Mouse (Mus musculus) neural tube, embryonic 15.5 days (tissue): ENCODE measurements around the gene Met. TPM values are rescaled to one million over a fixed set of nuclear protein-coding genes. Genes with fewer than 3 reads are reported as not detected.

Experiments used
- ATAC-seq: fragments of 200-750 bp; cut with Nextera tagmentation; 2 replicates; pipeline ENCODE4 v1.8.0; 2017; ENCODE audit warnings: mild to moderate bottlenecking, moderate TSS enrichment, moderate library complexity; ENCODE audit not compliant: low FRiP score
- H3K27ac ChIP-seq: fragments of 300-500 bp; sonication (generic); replicated peaks from 2 replicates; pipeline ENCODE4 v1.5.1; 2015; ENCODE audit warnings: mild to moderate bottlenecking, inconsistent platforms
- H3K27me3 ChIP-seq: fragments of 300-500 bp; sonication (generic); replicated peaks from 2 replicates; pipeline ENCODE4 v1.6.1; 2015; ENCODE audit warnings: inconsistent platforms
- H3K36me3 ChIP-seq: fragments of 300-500 bp; sonication (generic); 2 replicates; pipeline ENCODE4 v1.6.1; 2015; ENCODE audit warnings: inconsistent platforms
- H3K4me1 ChIP-seq: fragments of 300-500 bp; sonication (generic); 2 replicates; pipeline ENCODE4 v1.6.1; 2015; ENCODE audit warnings: inconsistent platforms
- H3K4me2 ChIP-seq: fragments of 300-500 bp; sonication (generic); 2 replicates; pipeline ENCODE4 v1.6.1; 2015; ENCODE audit warnings: inconsistent platforms, mild to moderate bottlenecking, moderate library complexity
- H3K4me3 ChIP-seq: fragments of 300-500 bp; sonication (generic); replicated peaks from 2 replicates; pipeline ENCODE4 v1.5.1; 2015; ENCODE audit warnings: mild to moderate bottlenecking, inconsistent platforms
- H3K9ac ChIP-seq: fragments of 300-500 bp; sonication (generic); replicated peaks from 2 replicates; pipeline ENCODE4 v1.6.1; 2015; ENCODE audit warnings: mild to moderate bottlenecking, inconsistent platforms
- H3K9me3 ChIP-seq: fragments of 300-500 bp; sonication (generic); replicated peaks from 2 replicates; pipeline ENCODE4 v1.6.1; 2016; ENCODE audit warnings: inconsistent platforms
- WGBS: fragments of 180-500 bp; shearing (Covaris S2); methylation state at CpG from one replicate; pipeline ENCODE4 v1.1.7; 2015; ENCODE audit warnings: mixed read lengths; 5-methylcytosine and 5-hydroxymethylcytosine counted together
- polyA plus RNA-seq: library from polyadenylated mRNA; unstranded; fragments of >200 nt; fragmentation: Nextera tagmentation; extraction: Ambion mirVana; gene quantifications from 2 replicates; pipeline ENCODE4 v1.2.1, GENCODE M21; 2015

Gene Met
- polyA plus RNA-seq, 1 experiment from 2014 or later: 2.7 TPM

DNA sequence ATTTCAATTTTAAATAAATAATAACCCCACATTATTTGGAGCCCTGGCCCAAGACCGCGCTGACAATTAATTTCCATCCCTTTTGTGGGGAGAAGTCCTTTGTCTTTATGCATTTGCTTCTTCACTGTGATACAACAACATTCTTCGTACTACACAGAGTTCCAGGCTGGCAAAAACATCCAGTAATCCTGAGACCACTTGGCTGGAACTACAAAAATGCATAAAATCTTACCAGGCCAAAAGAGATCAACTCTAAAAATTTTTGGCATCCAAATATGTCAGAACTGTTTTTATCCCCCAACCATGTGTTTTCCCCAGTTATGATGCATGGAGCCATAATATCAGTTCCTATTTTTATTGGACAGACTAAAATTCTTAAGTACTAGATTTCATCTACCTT, 116.7 kb downstream of the Met start:
- Histone ChIP-seq H3K9ac (no peak overlapping the region), H3K4me1 (peaks cover 4% of the 10 kb centered on the region), H3K36me3 (no peaks in the 10 kb centered on the region), H3K27me3 (no peaks in the 10 kb centered on the region), H3K4me2 (no peak overlapping the region), H3K9me3 (no peaks in the 10 kb centered on the region), H3K4me3 (no peak overlapping the region), H3K27ac (no peak overlapping the region)
- ATAC-seq: no peak
- 82% methylated on average over 3 of the region's 3 CpGs for WGBS

DNA sequence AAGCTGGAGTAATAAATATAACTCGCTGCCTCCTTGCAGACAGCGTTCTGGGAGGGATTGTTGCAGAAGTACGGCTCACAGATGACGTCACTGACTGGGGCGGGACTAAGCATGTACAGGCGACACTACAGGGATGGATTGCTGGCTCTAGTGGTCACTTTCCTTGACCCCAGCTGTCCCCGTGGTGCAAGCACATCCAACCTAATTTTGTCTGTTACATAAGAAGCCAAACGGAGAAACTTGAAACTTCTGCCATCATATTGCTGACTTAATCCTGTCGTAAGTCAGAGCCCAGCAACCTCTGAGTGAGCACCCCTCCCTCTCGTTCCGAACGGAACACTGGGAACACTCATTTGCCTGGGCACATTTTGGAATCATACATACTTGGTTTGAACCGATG, 120.4 kb downstream of the Met start:
- H3K27me3 ChIP-seq: no peaks in the 10 kb centered on the region
- no peak overlapping the region for H3K27ac ChIP-seq
- ATAC-seq: peak; percentile 79
- peak overlapping the region; percentile 52 for H3K4me2 ChIP-seq
- 0 out of 2 replicates have a peak overlapping the region, but pooled peaks have one; percentile 4 for H3K9ac ChIP-seq
- H3K9me3 ChIP-seq: no peaks in the 10 kb centered on the region
- no peaks in the 10 kb centered on the region for H3K36me3 ChIP-seq
- 28% methylated on average over 13 of the region's 13 CpGs for WGBS
- H3K4me3 ChIP-seq: peak overlapping the region; percentile 33
- peaks cover 4% of the 10 kb centered on the region for H3K4me1 ChIP-seq

DNA sequence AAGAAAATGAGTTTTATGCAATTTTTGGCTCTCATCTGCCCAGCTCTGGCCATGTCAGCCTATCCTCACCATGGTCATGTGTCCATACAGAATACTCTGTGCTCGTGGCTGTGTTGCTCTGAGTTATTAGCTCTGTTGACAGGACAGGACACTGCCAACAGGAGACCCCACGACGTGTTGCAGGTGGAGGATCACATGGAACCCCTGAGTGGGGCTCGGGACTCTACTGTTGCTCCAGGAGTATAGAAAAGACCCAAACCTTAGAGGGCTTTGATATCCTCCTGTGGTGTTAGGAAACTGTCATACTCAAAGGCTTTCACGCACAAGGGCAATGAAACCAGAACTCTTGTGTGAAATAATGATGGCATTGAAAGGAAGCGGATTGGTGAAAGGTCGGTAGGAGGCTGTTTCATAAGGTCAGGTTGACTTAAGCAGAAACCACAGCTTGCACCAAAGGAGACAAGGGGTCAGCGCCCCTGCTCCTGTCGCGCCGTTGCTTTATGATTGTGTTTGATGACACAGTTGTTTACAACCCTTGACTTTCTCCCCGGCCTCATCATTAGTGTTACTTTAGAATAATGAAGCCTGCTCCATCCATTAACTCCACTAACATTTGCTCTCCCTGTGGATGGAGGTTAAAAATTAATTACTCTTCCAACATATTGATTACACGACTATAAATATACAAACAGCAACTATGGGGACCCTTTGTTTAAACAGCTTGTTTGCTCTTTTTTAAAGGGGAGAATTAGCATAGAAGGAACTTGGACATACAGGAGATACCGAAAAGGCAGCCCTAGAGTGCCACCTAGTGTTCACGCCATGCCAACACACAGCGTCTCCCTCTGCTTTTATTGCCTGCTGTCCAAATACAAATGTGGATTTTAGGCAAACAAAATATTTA, 125.7 kb downstream of the Met start:
- H3K36me3 ChIP-seq: no peaks in the 10 kb centered on the region
- 0 out of 2 replicates have a peak overlapping the region, but pooled peaks have one; percentile 3 for H3K9ac ChIP-seq
- peak overlapping the region; percentile 56 for H3K4me2 ChIP-seq
- 13% methylated on average over 16 of the region's 16 CpGs for WGBS
- no peaks in the 10 kb centered on the region for H3K27me3 ChIP-seq
- ATAC-seq: peak; percentile 94
- no peak overlapping the region for H3K27ac ChIP-seq
- peak overlapping the region; percentile 24; the same call in 1 of the 2 replicates for H3K4me3 ChIP-seq
- H3K4me1 ChIP-seq: peaks cover 8% of the 10 kb centered on the region
- no peaks in the 10 kb centered on the region for H3K9me3 ChIP-seq

DNA sequence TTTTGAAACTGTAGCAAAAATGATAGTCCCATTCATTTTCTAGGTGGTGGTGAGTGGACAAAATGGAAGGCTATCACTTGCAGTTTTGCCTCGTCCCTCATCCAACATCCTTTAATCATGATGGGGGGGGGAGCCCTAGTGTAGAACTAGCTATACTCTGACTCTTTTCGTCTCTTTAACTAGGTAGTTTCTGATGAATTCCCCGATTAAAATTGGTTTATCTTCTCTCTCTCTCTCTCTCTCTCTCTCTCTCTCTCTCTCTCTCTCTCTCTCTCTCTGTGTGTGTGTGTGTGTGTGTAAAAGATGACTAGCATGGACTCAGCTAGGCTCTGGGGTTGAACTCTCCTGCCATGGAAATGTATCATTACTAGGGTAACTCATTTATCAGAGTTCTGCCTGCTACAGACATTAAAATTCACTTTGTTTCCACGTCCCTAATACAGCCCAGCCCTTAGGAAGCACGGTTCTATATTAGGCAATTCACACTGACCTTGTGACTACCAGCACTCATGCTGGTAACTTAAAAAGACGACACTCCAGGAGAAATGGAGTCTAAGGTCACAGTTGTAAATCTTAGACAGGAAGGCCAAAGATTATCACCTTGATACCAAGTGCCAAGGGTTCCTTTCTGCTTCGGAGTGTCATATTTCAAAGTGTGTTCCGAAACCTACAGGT, 126.5 kb downstream of the Met start:
- ATAC-seq: no peak
- 49% methylated on average over 8 of the region's 8 CpGs for WGBS

DNA sequence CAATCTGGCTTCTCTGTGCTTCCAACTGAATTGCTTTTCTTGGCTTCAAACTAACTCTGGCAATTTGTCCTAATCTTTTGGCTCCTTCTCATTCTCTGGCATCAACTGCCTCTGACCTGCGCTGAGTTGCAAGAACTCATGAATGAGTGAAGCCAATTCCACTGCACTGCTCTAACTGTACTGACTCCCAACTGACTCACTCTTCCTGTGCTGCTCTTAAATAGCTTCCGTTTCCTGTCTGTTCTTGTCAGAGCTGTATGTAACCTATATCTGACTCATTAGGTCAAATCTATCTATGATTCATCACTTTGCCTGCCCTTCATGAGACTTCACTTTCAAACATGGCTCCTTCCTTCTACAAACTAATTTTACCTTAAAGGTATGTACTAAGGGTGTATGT, 130.4 kb downstream of the Met start:
- Histone ChIP-seq H3K27me3 (no peaks in the 10 kb centered on the region), H3K4me3 (no peak overlapping the region), H3K4me2 (no peak overlapping the region), H3K9me3 (no peaks in the 10 kb centered on the region), H3K36me3 (no peaks in the 10 kb centered on the region), H3K27ac (no peak overlapping the region), H3K4me1 (peaks cover 8% of the 10 kb centered on the region), H3K9ac (no peak overlapping the region)
- ATAC-seq: no peak
- whole genome bisulfite sequencing: 99% methylated on average over 2 of the region's 2 CpGs

More for the DNA sequence above, 126.5 kb downstream of the Met start:
- H3K9me3 ChIP-seq: no peaks in the 10 kb centered on the region
- H3K36me3 ChIP-seq: no peaks in the 10 kb centered on the region
- no peak overlapping the region for H3K4me3 ChIP-seq
- no peaks in the 10 kb centered on the region for H3K27me3 ChIP-seq
- peaks cover 8% of the 10 kb centered on the region for H3K4me1 ChIP-seq
- H3K4me2 ChIP-seq: peak overlapping the region; percentile 56; the same call in 1 of the 2 replicates
- no peak overlapping the region for H3K9ac ChIP-seq
- H3K27ac ChIP-seq: no peak overlapping the region

DNA sequence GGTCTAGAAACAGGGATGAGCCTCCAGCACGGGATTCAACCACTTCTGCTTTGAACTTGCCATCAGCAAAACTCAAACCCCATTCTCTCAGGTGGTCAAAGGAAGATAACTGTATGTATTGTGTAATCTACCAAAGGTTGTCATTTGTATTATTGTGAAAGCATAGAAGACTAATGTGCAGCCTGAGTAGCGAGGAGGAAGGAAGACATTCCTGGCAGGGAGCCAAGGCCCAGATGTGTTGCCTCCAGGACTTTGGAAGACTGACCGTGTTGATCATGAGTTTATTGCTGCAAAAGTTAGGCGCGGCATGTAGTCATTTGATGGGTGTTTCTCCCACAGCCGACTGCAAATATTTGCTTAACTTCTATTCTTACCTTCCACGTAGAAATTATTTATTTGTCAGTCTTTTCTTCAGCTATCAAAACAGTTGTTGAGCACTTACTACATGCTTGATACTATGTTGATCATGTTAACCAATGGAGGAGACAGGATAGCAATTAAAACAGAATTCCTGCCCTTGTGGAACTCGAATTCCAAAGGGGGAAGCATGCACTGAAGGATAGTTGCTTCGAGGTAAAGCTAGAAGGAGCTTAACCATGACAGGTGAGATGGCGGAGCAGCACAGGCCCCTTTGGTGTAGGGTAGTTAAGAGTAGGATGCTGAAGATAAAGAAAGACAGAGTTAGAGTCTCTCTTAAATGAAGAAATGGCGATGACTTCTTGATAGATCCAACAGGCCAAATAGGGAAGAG, 132.3 kb downstream of the Met start:
- WGBS: 83% methylated on average over 11 of the region's 11 CpGs
- no peaks in the 10 kb centered on the region for H3K27me3 ChIP-seq
- H3K9ac ChIP-seq: no peak overlapping the region
- H3K4me3 ChIP-seq: no peak overlapping the region
- H3K36me3 ChIP-seq: no peaks in the 10 kb centered on the region
- no peaks in the 10 kb centered on the region for H3K9me3 ChIP-seq
- no peaks in the 10 kb centered on the region for H3K4me1 ChIP-seq
- H3K27ac ChIP-seq: no peak overlapping the region
- H3K4me2 ChIP-seq: no peak overlapping the region
- no peak for ATAC-seq

DNA sequence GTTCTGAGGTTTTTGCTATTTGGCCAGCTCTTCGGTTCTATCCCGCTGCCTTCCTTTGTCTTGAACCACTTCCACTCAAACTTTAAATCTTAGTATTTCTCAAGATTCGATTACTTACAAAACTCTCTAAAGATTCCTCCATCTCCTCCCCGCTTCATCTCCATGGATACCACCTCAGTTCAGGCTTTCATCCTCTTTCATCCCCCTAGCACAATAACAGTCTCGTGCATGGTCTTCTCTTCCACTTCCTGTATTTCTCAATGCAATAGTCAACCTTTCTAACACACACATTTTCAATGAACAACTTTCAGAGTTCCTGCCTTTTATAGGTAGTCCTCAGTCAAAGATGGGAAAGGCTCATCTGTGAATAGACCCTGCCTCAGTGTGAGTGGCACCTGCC, 135.8 kb downstream of the Met start:
- ATAC-seq: no peak
- Histone ChIP-seq H3K4me2 (no peak overlapping the region), H3K4me3 (no peak overlapping the region), H3K27ac (no peak overlapping the region), H3K9me3 (no peaks in the 10 kb centered on the region), H3K9ac (no peak overlapping the region), H3K4me1 (no peaks in the 10 kb centered on the region), H3K36me3 (no peaks in the 10 kb centered on the region), H3K27me3 (no peaks in the 10 kb centered on the region)
- WGBS: 75% methylated on average over 5 of the region's 5 CpGs

DNA sequence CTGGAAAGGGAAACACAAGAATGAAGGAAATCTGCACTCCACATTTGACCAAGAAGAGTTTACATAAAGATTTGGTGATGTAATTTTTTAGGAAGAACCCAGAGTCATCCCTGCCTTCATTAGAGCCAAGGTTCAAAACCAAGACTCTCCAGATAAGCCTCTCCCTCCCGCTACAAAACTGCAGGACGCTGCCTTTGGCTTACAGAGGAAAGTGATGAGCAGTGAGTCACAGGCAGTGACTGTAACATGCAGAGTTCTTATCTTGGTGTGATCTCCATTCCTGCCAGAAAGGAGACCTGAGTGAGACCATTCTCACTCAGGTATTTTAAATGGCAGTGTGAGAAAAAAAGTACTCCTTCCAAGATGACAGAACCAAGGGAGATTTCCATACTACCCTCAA, 137.9 kb downstream of the Met start:
- no peak overlapping the region for H3K4me2 ChIP-seq
- no peak overlapping the region for H3K27ac ChIP-seq
- no peaks in the 10 kb centered on the region for H3K4me1 ChIP-seq
- 75% methylated on average over 2 of the region's 2 CpGs for WGBS
- no peak overlapping the region for H3K4me3 ChIP-seq
- no peaks in the 10 kb centered on the region for H3K27me3 ChIP-seq
- H3K9me3 ChIP-seq: no peaks in the 10 kb centered on the region
- H3K36me3 ChIP-seq: no peaks in the 10 kb centered on the region
- no peak for ATAC-seq
- H3K9ac ChIP-seq: no peak overlapping the region

DNA sequence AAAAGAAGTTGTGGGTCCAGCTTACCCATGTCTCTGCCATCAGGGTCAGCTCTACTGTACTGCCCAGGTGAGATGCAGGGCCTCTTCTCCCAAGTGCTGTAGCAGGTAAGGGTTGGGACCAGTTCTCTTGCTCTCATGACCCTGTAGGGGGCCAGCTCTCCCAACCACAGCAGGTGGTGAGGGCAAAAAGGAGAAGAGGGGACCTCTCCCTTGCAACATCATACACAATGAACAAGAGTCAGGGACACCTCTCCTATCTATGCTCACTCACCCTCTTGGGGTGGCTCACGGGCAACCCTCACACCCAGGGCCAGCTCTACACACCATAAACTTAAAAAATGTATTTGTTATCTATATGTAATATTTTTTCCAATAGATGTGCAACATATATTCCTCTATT, 143.3 kb downstream of the Met start:
- H3K9ac ChIP-seq: no peak overlapping the region
- H3K27ac ChIP-seq: no peak overlapping the region
- no peaks in the 10 kb centered on the region for H3K4me1 ChIP-seq
- H3K9me3 ChIP-seq: no peaks in the 10 kb centered on the region
- no peak overlapping the region for H3K4me3 ChIP-seq
- H3K4me2 ChIP-seq: no peak overlapping the region
- ATAC-seq: no peak
- no peaks in the 10 kb centered on the region for H3K36me3 ChIP-seq
- 90% methylated on average over 1 of the region's 1 CpGs for WGBS
- no peaks in the 10 kb centered on the region for H3K27me3 ChIP-seq

DNA sequence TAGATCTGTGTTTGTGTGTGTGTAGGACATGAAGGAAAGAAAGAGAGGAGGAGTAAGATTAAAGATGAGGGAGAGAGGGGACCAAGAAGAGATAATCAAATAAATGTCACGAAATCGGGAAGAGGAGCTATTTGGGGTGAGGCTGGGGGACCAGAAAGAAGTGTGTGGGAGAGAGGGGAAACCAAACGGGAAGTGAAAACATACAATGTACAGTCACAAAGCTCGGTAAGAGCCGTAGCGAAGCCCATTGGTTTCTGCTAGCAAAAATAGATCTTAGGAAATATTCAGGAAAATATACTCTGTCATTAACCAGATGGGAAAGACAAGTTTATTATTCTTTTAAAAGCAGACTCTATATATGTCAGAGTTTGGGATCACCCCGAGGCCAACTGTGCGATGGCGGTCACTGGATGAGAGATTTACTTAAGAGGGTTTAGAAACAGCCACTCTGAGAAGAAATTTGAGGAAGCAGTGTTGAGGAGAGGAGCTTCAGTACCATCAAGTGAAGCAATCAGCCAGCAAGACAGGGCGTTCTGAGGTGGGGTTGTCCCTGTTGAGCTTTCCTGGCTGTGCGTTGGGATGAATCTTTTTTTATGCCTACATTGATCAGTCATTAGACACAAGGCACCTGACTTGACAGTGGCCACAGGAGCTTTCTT, 147.9 kb downstream of the Met start:
- no peaks in the 10 kb centered on the region for H3K36me3 ChIP-seq
- no peak for ATAC-seq
- no peaks in the 10 kb centered on the region for H3K4me1 ChIP-seq
- no peak overlapping the region for H3K9ac ChIP-seq
- H3K4me2 ChIP-seq: no peak overlapping the region
- WGBS: 90% methylated on average over 11 of the region's 11 CpGs
- H3K27me3 ChIP-seq: no peaks in the 10 kb centered on the region
- H3K4me3 ChIP-seq: no peak overlapping the region
- no peaks in the 10 kb centered on the region for H3K9me3 ChIP-seq
- no peak overlapping the region for H3K27ac ChIP-seq

DNA sequence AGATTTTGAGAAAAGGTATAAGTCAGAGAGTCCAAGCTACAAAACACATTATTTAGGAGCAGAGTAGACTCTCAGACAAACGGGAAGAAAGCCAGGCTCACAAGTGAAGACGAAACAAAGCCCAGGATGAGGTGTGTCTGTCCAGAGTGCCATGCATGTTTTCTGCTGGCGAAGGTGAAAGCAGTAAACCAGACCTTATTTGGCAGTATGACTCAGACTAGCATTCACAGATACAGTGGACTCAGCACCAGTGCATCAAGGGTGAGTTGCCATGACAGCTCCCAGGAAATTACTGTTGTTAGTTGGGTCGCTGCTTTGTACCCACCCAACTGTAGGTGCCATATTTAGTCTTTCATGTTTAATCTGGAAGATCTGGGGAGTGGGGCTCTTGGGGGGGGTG, 149.1 kb downstream of the Met start:
- H3K27ac ChIP-seq: no peak overlapping the region
- H3K27me3 ChIP-seq: no peaks in the 10 kb centered on the region
- H3K4me3 ChIP-seq: no peak overlapping the region
- no peak for ATAC-seq
- 87% methylated on average over 4 of the region's 4 CpGs for WGBS
- H3K4me2 ChIP-seq: no peak overlapping the region
- no peak overlapping the region for H3K9ac ChIP-seq
- no peaks in the 10 kb centered on the region for H3K9me3 ChIP-seq
- H3K4me1 ChIP-seq: no peaks in the 10 kb centered on the region
- H3K36me3 ChIP-seq: no peaks in the 10 kb centered on the region
